Mouse (Mus musculus): ENCODE measurements around the gene Dlgap3. TPM values are rescaled to one million over a fixed set of nuclear protein-coding genes. Genes with fewer than 3 reads are reported as not detected.

Dlgap3 gene
- total RNA-seq, 4 experiments from 2014 or later = 0.06 to 0.98 (median 0.25) TPM

DNA sequence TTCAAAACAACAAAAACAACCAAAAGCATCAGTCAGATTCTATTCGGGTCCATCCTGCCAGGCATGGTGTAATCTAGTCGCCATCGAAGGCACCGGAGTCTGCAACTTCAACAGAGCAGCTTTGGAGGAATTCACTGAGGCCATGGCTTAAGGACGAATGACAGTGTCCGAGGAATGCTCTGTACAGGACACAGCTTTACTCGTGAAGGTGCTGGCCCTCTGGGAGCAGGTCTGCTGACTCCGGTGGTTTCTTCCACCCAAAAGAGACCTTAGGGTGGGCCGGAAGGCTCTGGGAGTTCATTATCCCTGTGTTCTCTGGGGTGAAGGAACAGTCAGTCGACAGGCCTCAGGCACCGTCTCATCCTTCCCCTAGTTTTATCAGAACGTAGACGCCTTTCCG is 92.6 kb downstream of the Dlgap3 start:
- DNase-seq (ENCODE audit: low spot score) = no peak

- peak; percentile 40 for DNase-seq (ENCODE audit: low spot score)
Measured at GRCm38 (mm10) chr4:127263438-127264182, 94.6 kb downstream of the Dlgap3 start.

DNA sequence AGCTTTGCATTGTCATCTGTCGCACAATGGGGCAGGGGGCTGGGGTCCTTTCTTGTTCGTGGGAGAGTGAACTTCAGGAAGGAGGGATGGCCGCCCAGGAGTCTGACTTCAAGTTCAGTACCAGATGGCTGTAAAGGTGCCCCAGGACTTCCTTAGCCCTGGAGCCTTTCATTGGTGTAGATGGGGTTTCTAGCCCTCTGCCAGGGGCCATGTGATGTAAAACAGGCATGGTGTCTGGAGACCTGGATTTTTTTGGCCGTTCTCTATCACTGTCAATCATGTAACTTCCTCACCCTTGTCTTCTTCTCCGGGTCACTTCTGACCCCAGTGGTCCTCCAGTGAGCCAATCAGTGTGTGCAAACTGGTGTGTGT is 95.2 kb downstream of the Dlgap3 start:
- no peak for DNase-seq (ENCODE audit: low spot score)

DNA sequence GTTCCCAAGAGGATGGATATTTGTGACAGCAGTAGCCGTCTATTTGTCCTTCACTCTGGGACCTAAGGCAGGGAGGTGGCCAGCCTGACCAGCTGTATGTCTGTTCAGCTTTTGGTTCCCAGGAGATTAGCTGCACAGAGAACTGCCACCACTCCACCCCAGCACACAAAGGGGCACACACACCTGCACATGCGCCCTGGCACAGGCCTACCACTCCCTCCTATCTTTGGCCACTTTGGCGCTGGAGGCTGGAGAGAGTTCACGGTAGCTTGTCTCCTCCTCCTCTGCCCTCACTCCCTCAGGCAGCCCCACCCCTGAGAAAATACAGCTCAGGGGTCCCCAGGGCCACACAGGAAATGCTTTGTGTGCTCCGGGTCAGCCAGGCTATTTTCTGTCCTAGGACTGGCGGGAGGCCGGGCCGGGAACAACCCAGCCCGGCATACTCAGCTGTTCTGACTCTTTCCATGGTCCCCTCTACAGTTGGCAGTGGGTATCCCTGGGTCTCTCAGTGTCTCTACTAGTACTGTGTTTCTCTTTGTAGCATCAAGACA is 109.5 kb downstream of the Dlgap3 start:
- DNase-seq (ENCODE audit: low spot score) = peak; percentile 72

- no peak for DNase-seq (ENCODE audit: low spot score)
Measured at GRCm38 (mm10) chr4:127279241-127279640, 110.2 kb downstream of the Dlgap3 start.

Other genes with a start within 250 kb of the Dlgap3 start
- 10 to 100 TPM; 17.8 to 24.4 (median 22.4) TPM for gene Zmym4, start 201.1 kb upstream of the Dlgap3 start, total RNA-seq (2022)
- gene Sfpq, start 147.9 kb upstream of the Dlgap3 start, total RNA-seq (2022) = 10 to 100 TPM; 60.3 to 71.5 (median 62.8) TPM
- 1 to 10 TPM; 3.6 to 7.3 (median 5.7) TPM for gene Zmym1, start 108.1 kb upstream of the Dlgap3 start, total RNA-seq (2022)
- gene Zmym6, start 91.8 kb upstream of the Dlgap3 start, total RNA-seq (2022) = 10 to 100 TPM in 2 of 4 experiments, 1 to 10 TPM in 2; 8.0 to 16.2 (median 9.9) TPM
- 1 to 10 TPM; 1.0 to 3.1 (median 2.4) TPM for gene Tmem35b, start 45.5 kb upstream of the Dlgap3 start, total RNA-seq (2022)
- 10 to 100 TPM; 55.6 to 65.7 (median 60.7) TPM for gene Smim12, start 74.6 kb downstream of the Dlgap3 start, total RNA-seq (2022)
- 10 to 100 TPM in 2 of 4 experiments, 1 to 10 TPM in 2; 7.5 to 10.8 (median 9.1) TPM for gene Gja4, start 144.8 kb downstream of the Dlgap3 start, total RNA-seq (2022)
- gene Gjb3, start 161.6 kb downstream of the Dlgap3 start, total RNA-seq (2022) = under 1 TPM in 1 of 4 experiments, not detected in 3; 0.14 TPM
- not detected for gene Gjb4, start 184.9 kb downstream of the Dlgap3 start, total RNA-seq (2022)
- under 1 TPM; 0.16 to 0.59 (median 0.30) TPM for gene Gjb5, start 189.0 kb downstream of the Dlgap3 start, total RNA-seq (2022)